Mouse (Mus musculus) MEL (cell line): ENCODE data around the gene AU018091. TPM values are rescaled to one million over a fixed set of nuclear protein-coding genes. Genes with fewer than 3 reads are reported as not detected.

Experiments used
- DNase-seq: peaks from one replicate; pipeline ENCODE4 v3.0.0; 2011; ENCODE audit warnings: low read depth, low spot score
- H3K27ac ChIP-seq: 2 replicates; pipeline ENCODE4 v1.5.1; 2012; ENCODE audit warnings: low read depth, mild to moderate bottlenecking, control low read depth, low read length, moderate library complexity; ENCODE audit not compliant: control insufficient read depth
- H3K27me3 ChIP-seq, 2 experiments: fragments of 150-350 bp in 1 of 2; sonication (generic) in 1 of 2; 2 replicates each; pipeline ENCODE4 v1.6.1; 2012; ENCODE audit warnings: low read length in 2 of 2, mild to moderate bottlenecking in 2 of 2, improper control_type of control experiment in 1 of 2, moderate library complexity in 1 of 2; ENCODE audit not compliant: insufficient read depth in 2 of 2, control insufficient read depth in 1 of 2
- H3K36me3 ChIP-seq, 2 experiments: 2 replicates each; pipeline ENCODE4 v1.6.1; 2012 to 2014; ENCODE audit warnings: low read length in 2 of 2, improper control_type of control experiment in 1 of 2, inconsistent platforms in 1 of 2, mild to moderate bottlenecking in 1 of 2; ENCODE audit not compliant: insufficient read depth in 2 of 2, control insufficient read depth in 1 of 2
- H3K4me1 ChIP-seq, 2 experiments: fragments of 150-350 bp in 1 of 2; sonication (generic) in 1 of 2; 2 replicates each; pipeline ENCODE4 v1.6.1; 2012; ENCODE audit warnings: low read length in 2 of 2, improper control_type of control experiment in 1 of 2, mild to moderate bottlenecking in 1 of 2; ENCODE audit not compliant: insufficient read depth in 2 of 2, control insufficient read depth in 1 of 2
- H3K4me3 ChIP-seq, 2 experiments: fragments of 150-350 bp in 1 of 2; sonication (generic) in 1 of 2; 2 replicates each; pipeline ENCODE4 v1.5.1; 2012; ENCODE audit warnings: low read depth in 2 of 2, low read length in 2 of 2, mild to moderate bottlenecking in 2 of 2, moderate library complexity in 2 of 2, control low read depth in 1 of 2, improper control_type of control experiment in 1 of 2; ENCODE audit not compliant: control insufficient read depth in 1 of 2, insufficient read depth in 1 of 2
- H3K79me2 ChIP-seq: 2 replicates; pipeline ENCODE4 v1.6.1; 2012; ENCODE audit warnings: mild to moderate bottlenecking, low read length, moderate library complexity; ENCODE audit not compliant: control insufficient read depth, poor library complexity, insufficient read depth
- H3K9ac ChIP-seq: 2 replicates; pipeline ENCODE4 v1.6.1; 2012; ENCODE audit warnings: low read depth, mild to moderate bottlenecking, control low read depth, low read length, moderate library complexity; ENCODE audit not compliant: control insufficient read depth, poor library complexity, severe bottlenecking
- H3K9me3 ChIP-seq: fragments of 150-350 bp; sonication (generic); replicated peaks from 2 replicates; pipeline ENCODE4 v1.6.1; 2012; ENCODE audit warnings: mild to moderate bottlenecking, low read length, improper control_type of control experiment, moderate library complexity; ENCODE audit not compliant: insufficient read depth
- BHLHE40 ChIP-seq: IDR thresholded peaks from 2 replicates; pipeline ENCODE4 v1.6.1; 2012; ENCODE audit warnings: low read depth, mild to moderate bottlenecking, inconsistent platforms, low read length, improper control_type of control experiment, borderline replicate concordance
- E2F4 ChIP-seq: IDR thresholded peaks from 2 replicates; pipeline ENCODE4 v1.6.1; 2011; ENCODE audit warnings: low read depth, low read length, improper control_type of control experiment, borderline replicate concordance
- GABPA ChIP-seq: IDR thresholded peaks from 2 replicates; pipeline ENCODE4 v1.6.1; 2012; ENCODE audit warnings: low read depth, mild to moderate bottlenecking, inconsistent platforms, low read length, improper control_type of control experiment, moderate library complexity
- GATA1 ChIP-seq: IDR thresholded peaks from 2 replicates; pipeline ENCODE4 v1.6.1; 2011; ENCODE audit warnings: low read depth, low read length, improper control_type of control experiment
- HCFC1 ChIP-seq: IDR thresholded peaks from 2 replicates; pipeline ENCODE4 v1.6.1; 2012; ENCODE audit warnings: low read depth, mild to moderate bottlenecking, inconsistent platforms, low read length, improper control_type of control experiment, moderate library complexity
- KAT2A ChIP-seq: conservative IDR thresholded peaks from 2 replicates; pipeline ENCODE4 v1.6.1; 2012; ENCODE audit warnings: low read depth, low read length, improper control_type of control experiment, inconsistent platforms
- MAFK ChIP-seq: IDR thresholded peaks from 2 replicates; pipeline ENCODE4 v1.6.1; 2011; ENCODE audit warnings: low read depth, mild to moderate bottlenecking, low read length, improper control_type of control experiment, borderline replicate concordance
- MAX ChIP-seq: IDR thresholded peaks from 2 replicates; pipeline ENCODE4 v1.6.1; 2011; ENCODE audit warnings: low read length, improper control_type of control experiment
- MAZ ChIP-seq: IDR thresholded peaks from 2 replicates; pipeline ENCODE4 v1.6.1; 2012; ENCODE audit warnings: low read depth, mild to moderate bottlenecking, inconsistent platforms, low read length, improper control_type of control experiment
- MEF2A ChIP-seq: IDR thresholded peaks from 2 replicates; pipeline ENCODE4 v1.6.1; 2014; ENCODE audit warnings: low read depth, mild to moderate bottlenecking, inconsistent platforms, low read length, improper control_type of control experiment; ENCODE audit not compliant: poor library complexity, insufficient replicate concordance, severe bottlenecking; ENCODE audit errors: extremely low read depth
- NELFE ChIP-seq: IDR thresholded peaks from 2 replicates; pipeline ENCODE4 v1.6.1; 2011; ENCODE audit warnings: low read depth, low read length, improper control_type of control experiment
- POLR2AphosphoS2 ChIP-seq: IDR thresholded peaks from 2 replicates; pipeline ENCODE4 v1.6.1; 2011; ENCODE audit warnings: low read length, improper control_type of control experiment
- RAD21 ChIP-seq: IDR thresholded peaks from 2 replicates; pipeline ENCODE4 v1.6.1; 2011; ENCODE audit warnings: mild to moderate bottlenecking, low read depth, low read length, improper control_type of control experiment
- SMC3 ChIP-seq: IDR thresholded peaks from 2 replicates; pipeline ENCODE4 v1.6.1; 2011; ENCODE audit warnings: low read depth, low read length, improper control_type of control experiment
- TBP ChIP-seq: IDR thresholded peaks from 2 replicates; pipeline ENCODE4 v1.8.0; 2011; ENCODE audit warnings: low read depth, low read length, improper control_type of control experiment
- TCF12 ChIP-seq: IDR thresholded peaks from 2 replicates; pipeline ENCODE4 v1.6.1; 2014; ENCODE audit warnings: low read depth, mild to moderate bottlenecking, inconsistent platforms, low read length, improper control_type of control experiment, moderate library complexity
- USF2 ChIP-seq, 2 experiments: IDR thresholded peaks; 2 replicates each; pipeline ENCODE4 v1.6.1; 2011 to 2012; ENCODE audit warnings: improper control_type of control experiment in 2 of 2, low read length in 2 of 2, borderline replicate concordance in 1 of 2, inconsistent platforms in 1 of 2, low read depth in 1 of 2, mild to moderate bottlenecking in 1 of 2; ENCODE audit not compliant: insufficient read depth in 1 of 2
- ZKSCAN1 ChIP-seq: IDR thresholded peaks from 2 replicates; pipeline ENCODE4 v1.6.1; 2012; ENCODE audit warnings: low read depth, mild to moderate bottlenecking, inconsistent platforms, low read length, improper control_type of control experiment, moderate library complexity
- polyA plus RNA-seq, 2 experiments: library from polyadenylated mRNA; stranded (reverse) in 1 of 2; unstranded in 1 of 2; fragments of >175 nt in 1 of 2; fragments of >200 nt in 1 of 2; gene quantifications; 2 replicates each; pipeline versions ENCODE4 v1.2.1 to v1.2.4; 2012; ENCODE audit warnings: low replicate concordance in 2 of 2, low read depth in 1 of 2; ENCODE audit not compliant: insufficient read length in 2 of 2, insufficient read depth in 1 of 2, missing spikeins in 1 of 2
- total RNA-seq: library from RNA; depleted of rRNA; stranded (reverse); fragments of 300-350 nt; gene quantifications from 2 replicates; pipeline ENCODE4 v1.2.3, GENCODE M21; 2012

AU018091 gene
- total and polyA plus RNA-seq, 3 experiments, result not detected

DNA sequence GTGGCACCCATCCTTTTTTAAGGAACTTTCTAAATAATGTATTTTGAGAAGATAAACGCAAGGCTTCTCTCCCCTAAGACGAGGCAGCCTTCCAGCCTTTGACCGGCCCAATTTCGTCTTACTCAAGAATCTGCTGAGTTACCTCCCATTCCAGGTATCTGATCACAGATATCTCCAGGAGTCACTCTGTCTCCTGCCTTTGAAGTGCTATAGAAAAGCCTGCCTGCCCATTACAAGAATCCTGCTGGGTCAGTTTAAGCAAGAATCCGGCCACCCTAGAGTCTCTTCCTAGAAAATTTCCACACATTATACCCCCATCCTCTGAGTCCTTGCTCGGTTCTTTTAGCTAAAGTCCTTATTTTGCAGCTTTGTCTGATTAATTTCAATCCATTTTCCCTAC lies 41.6 kb upstream of the AU018091 start:
- H3K4me3 ChIP-seq, result no peak overlapping the region
- H3K27ac ChIP-seq, result no peak overlapping the region
- H3K9me3 ChIP-seq, result no peaks in the 10 kb centered on the region
- DNase-seq, result no peak
- TF ChIP-seq TBP (no peak), HCFC1 (no peak), MAZ (no peak), E2F4 (no peak), GATA1 (no peak), SMC3 (no peak), GABPA (no peak)
- TF ChIP-seq, all 39 proteins: peak for 0
- Histone ChIP-seq H3K4me1 (no peaks in the 10 kb centered on the region), H3K79me2 (no peaks in the 10 kb centered on the region), H3K9ac (no peak overlapping the region), H3K36me3 (no peaks in the 10 kb centered on the region), H3K27me3 (no peaks in the 10 kb centered on the region)

DNA sequence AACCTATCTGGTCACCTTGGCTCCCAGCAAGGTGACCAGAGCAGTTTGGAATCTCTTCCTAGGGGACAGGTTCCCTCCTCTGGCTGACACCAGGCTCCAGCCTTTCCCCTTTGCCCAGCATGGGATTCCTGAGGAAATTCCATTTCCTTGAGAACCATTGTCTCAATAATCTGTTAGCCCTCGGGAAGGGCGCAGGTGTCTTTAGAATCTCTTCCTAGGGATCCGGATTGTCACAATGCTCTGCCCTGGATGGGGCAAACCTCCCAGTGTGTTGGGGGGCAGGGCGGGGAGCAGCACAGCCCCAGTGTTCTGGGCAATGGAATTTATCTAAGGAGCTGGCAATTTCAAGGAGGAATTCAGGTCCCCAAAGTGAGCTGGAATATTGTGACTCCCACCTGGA lies 37.5 kb upstream of the AU018091 start:
- H3K9ac ChIP-seq, result no peak overlapping the region
- no peaks in the 10 kb centered on the region for H3K36me3 ChIP-seq
- no peaks in the 10 kb centered on the region for H3K79me2 ChIP-seq
- H3K4me3 ChIP-seq, result no peak overlapping the region
- DNase-seq, result no peak
- no peak overlapping the region for H3K27ac ChIP-seq
- TF ChIP-seq MAZ (no peak), MAFK (no peak), MEF2A (no peak), RAD21 (no peak), MAX (no peak), POLR2AphosphoS2 (no peak), NELFE (no peak), USF2 (IDR thresholded peaks at IDR 0.05; ENCODE audit: borderline replicate concordance in 1 of 2, insufficient read depth in 1 of 2, low read depth in 1 of 2, low read length in 2 of 2) (no peak), TBP (no peak), ZKSCAN1 (no peak), KAT2A (no peak), TCF12 (no peak), BHLHE40 (no peak)
- no peaks in the 10 kb centered on the region for H3K9me3 ChIP-seq
- H3K27me3 ChIP-seq, result no peaks in the 10 kb centered on the region
- no peaks in the 10 kb centered on the region for H3K4me1 ChIP-seq
